Mouse (Mus musculus) thymus, adult 2 months (tissue): Measurements from ENCODE around the gene Smad3.

Experiments
- CTCF ChIP-seq: fragments of 200-500 bp; IDR thresholded peaks from 2 replicates; pipeline ENCODE4 v1.5.1; 2012; ENCODE audit warnings: mild to moderate bottlenecking, control low read depth, low read length, moderate library complexity, borderline replicate concordance; ENCODE audit not compliant: control insufficient read depth, poor library complexity, insufficient read depth; ENCODE audit errors: extremely low read depth
- POLR2A ChIP-seq: fragments of 200-500 bp; IDR thresholded peaks from 2 replicates; pipeline ENCODE4 v1.6.1; 2012; ENCODE audit warnings: mild to moderate bottlenecking, low read length, control low read depth, moderate library complexity; ENCODE audit not compliant: control insufficient read depth, poor library complexity, insufficient read depth; ENCODE audit errors: extremely low read depth

DNA sequence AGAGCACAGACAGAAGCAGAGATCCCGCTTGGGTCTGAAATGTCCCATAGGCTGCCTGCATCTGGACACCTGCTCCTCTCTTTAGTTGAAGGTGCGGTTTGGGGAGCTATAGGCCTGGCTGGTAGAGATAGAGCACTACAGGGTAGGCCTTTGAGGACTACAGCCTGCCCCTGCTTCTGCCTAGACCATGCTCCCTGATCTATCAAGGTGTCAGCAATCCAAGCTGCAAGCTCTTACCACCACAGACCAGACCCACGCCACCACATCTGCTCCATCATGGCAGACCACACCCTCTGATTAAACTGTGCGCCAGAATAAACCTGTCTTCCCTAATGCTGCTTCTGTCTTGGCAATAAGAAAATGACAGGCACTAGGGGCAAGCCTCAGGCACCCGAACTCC, 13.2 kb downstream of the Smad3 start:
- TF ChIP-seq CTCF (no peak), POLR2A (no peak)
